Mouse (Mus musculus): ENCODE measurements around the gene Gm10719. TPM values are rescaled to one million over a fixed set of nuclear protein-coding genes. Genes with fewer than 3 reads are reported as not detected.
A peak's percentile ranks its signal among the peaks of the same experiment; 100 is the strongest.
"Not testable (repeated sequence)": the region's sequence is repeated elsewhere in the genome, so short reads cannot be mapped to it uniquely, and the experiment has no call there.

Gene Gm10719
- polyA plus RNA-seq (2014; fragmentation: Nextera tagmentation; extraction: Ambion mirVana): not detected in 2 replicates

GRCm38 (mm10) chr9:3017108-3017507 is at the start of gene Gm10719:
Gm10719 (plus strand) TSS chr9:3017408.
- not testable (repeated sequence) for DNase-seq (ENCODE audit: low spot score); H3K4me2 ChIP-seq (ENCODE audit: low read depth, low read length, severe bottlenecking); H3K36me3 ChIP-seq (ENCODE audit: control insufficient read depth, insufficient read depth, low read length); H3K27me3 ChIP-seq (ENCODE audit: control insufficient read depth, insufficient read depth, low read length); H3K27ac ChIP-seq (ENCODE audit: low read depth, low read length); H3K9me3 ChIP-seq (ENCODE audit: control insufficient read depth, low read length); H3K9ac ChIP-seq (ENCODE audit: low read length); H3K4me1 ChIP-seq (replicated peaks; ENCODE audit: control insufficient read depth, insufficient read depth, low read length); H3K4me3 ChIP-seq (ENCODE audit: low read depth, low read length); ATAC-seq (replicated peaks; ENCODE audit: low FRiP score)
- no CpG with 5 or more reads among the region's 9 CpGs for WGBS

- 66% methylated on average over 12 of the region's 12 CpGs for WGBS
Observed at GRCm38 (mm10) chr9:3000445-3000972, 16.7 kb upstream of the Gm10719 start, which contains the start of gene Gm10722. Gm10722 (plus strand) TSS chr9:3000922.

GRCm38 (mm10) chr9:3001006-3001405 is 16.2 kb upstream of the Gm10719 start:
- not testable (repeated sequence) for H3K27me3 ChIP-seq (ENCODE audit: control insufficient read depth, insufficient read depth, low read length); H3K4me1 ChIP-seq (replicated peaks; ENCODE audit: control insufficient read depth, insufficient read depth, low read length); ATAC-seq (replicated peaks; ENCODE audit: low FRiP score); DNase-seq (ENCODE audit: low spot score); H3K9me3 ChIP-seq (ENCODE audit: control insufficient read depth, low read length); H3K36me3 ChIP-seq (ENCODE audit: control insufficient read depth, insufficient read depth, low read length); H3K4me3 ChIP-seq (ENCODE audit: low read depth, low read length); H3K4me2 ChIP-seq (ENCODE audit: low read depth, low read length, severe bottlenecking); H3K9ac ChIP-seq (ENCODE audit: low read length); H3K27ac ChIP-seq (ENCODE audit: low read depth, low read length)
- 66% methylated on average over 8 of the region's 8 CpGs for WGBS

More at GRCm38 (mm10) chr9:3000445-3000972, 16.7 kb upstream of the Gm10719 start, which contains the start of gene Gm10722:
- peak; percentile 47 for DNase-seq (ENCODE audit: low spot score)
- H3K4me2 ChIP-seq (ENCODE audit: low read depth, low read length, severe bottlenecking); H3K27me3 ChIP-seq (ENCODE audit: control insufficient read depth, insufficient read depth, low read length); ATAC-seq (replicated peaks; ENCODE audit: low FRiP score); H3K4me1 ChIP-seq (replicated peaks; ENCODE audit: control insufficient read depth, insufficient read depth, low read length); H3K27ac ChIP-seq (ENCODE audit: low read depth, low read length); H3K36me3 ChIP-seq (ENCODE audit: control insufficient read depth, insufficient read depth, low read length); H3K4me3 ChIP-seq (ENCODE audit: low read depth, low read length); H3K9ac ChIP-seq (ENCODE audit: low read length); H3K9me3 ChIP-seq (ENCODE audit: control insufficient read depth, low read length): not testable (repeated sequence)

- H3K4me2 ChIP-seq (ENCODE audit: low read depth, low read length, severe bottlenecking); H3K27me3 ChIP-seq (ENCODE audit: control insufficient read depth, insufficient read depth, low read length); H3K27ac ChIP-seq (ENCODE audit: low read depth, low read length); H3K4me1 ChIP-seq (replicated peaks; ENCODE audit: control insufficient read depth, insufficient read depth, low read length); H3K4me3 ChIP-seq (ENCODE audit: low read depth, low read length); H3K9ac ChIP-seq (ENCODE audit: low read length); H3K9me3 ChIP-seq (ENCODE audit: control insufficient read depth, low read length); H3K36me3 ChIP-seq (ENCODE audit: control insufficient read depth, insufficient read depth, low read length): not testable (repeated sequence)
- DNase-seq (ENCODE audit: low spot score) (peak; percentile 38), ATAC-seq (replicated peaks; ENCODE audit: low FRiP score) (peak; percentile 87)
- WGBS: 51% methylated on average over 8 of the region's 11 CpGs
Observed at GRCm38 (mm10) chr9:3001948-3002659, 15.1 kb upstream of the Gm10719 start.

- H3K27me3 ChIP-seq (ENCODE audit: control insufficient read depth, insufficient read depth, low read length); H3K9me3 ChIP-seq (ENCODE audit: control insufficient read depth, low read length); H3K36me3 ChIP-seq (ENCODE audit: control insufficient read depth, insufficient read depth, low read length); H3K4me2 ChIP-seq (ENCODE audit: low read depth, low read length, severe bottlenecking); DNase-seq (ENCODE audit: low spot score); H3K4me3 ChIP-seq (ENCODE audit: low read depth, low read length); H3K4me1 ChIP-seq (replicated peaks; ENCODE audit: control insufficient read depth, insufficient read depth, low read length); H3K9ac ChIP-seq (ENCODE audit: low read length); ATAC-seq (replicated peaks; ENCODE audit: low FRiP score); H3K27ac ChIP-seq (ENCODE audit: low read depth, low read length): not testable (repeated sequence)
- WGBS: 69% methylated on average over 6 of the region's 14 CpGs
Observed at GRCm38 (mm10) chr9:3002794-3003396, 14.3 kb upstream of the Gm10719 start, which contains the start of gene Gm11168. Gm11168 (plus strand) TSS chr9:3003346.

- not testable (repeated sequence) for H3K4me2 ChIP-seq (ENCODE audit: low read depth, low read length, severe bottlenecking); H3K27me3 ChIP-seq (ENCODE audit: control insufficient read depth, insufficient read depth, low read length); H3K9me3 ChIP-seq (ENCODE audit: control insufficient read depth, low read length); H3K9ac ChIP-seq (ENCODE audit: low read length); DNase-seq (ENCODE audit: low spot score); H3K4me3 ChIP-seq (ENCODE audit: low read depth, low read length); H3K27ac ChIP-seq (ENCODE audit: low read depth, low read length); ATAC-seq (replicated peaks; ENCODE audit: low FRiP score); H3K36me3 ChIP-seq (ENCODE audit: control insufficient read depth, insufficient read depth, low read length); H3K4me1 ChIP-seq (replicated peaks; ENCODE audit: control insufficient read depth, insufficient read depth, low read length)
- 90% methylated on average over 1 of the region's 5 CpGs for WGBS
Observed at GRCm38 (mm10) chr9:3006179-3006578, 11.0 kb upstream of the Gm10719 start.

- not testable (repeated sequence) for H3K27me3 ChIP-seq (ENCODE audit: control insufficient read depth, insufficient read depth, low read length)
Observed at GRCm38 (mm10) chr9:3006636-3007035, 10.6 kb upstream of the Gm10719 start.

GRCm38 (mm10) chr9:3007272-3007671 is 9.9 kb upstream of the Gm10719 start:
- not testable (repeated sequence) for H3K27ac ChIP-seq (ENCODE audit: low read depth, low read length); H3K27me3 ChIP-seq (ENCODE audit: control insufficient read depth, insufficient read depth, low read length); H3K4me3 ChIP-seq (ENCODE audit: low read depth, low read length); H3K9ac ChIP-seq (ENCODE audit: low read length); H3K9me3 ChIP-seq (ENCODE audit: control insufficient read depth, low read length); H3K36me3 ChIP-seq (ENCODE audit: control insufficient read depth, insufficient read depth, low read length); DNase-seq (ENCODE audit: low spot score); H3K4me2 ChIP-seq (ENCODE audit: low read depth, low read length, severe bottlenecking); H3K4me1 ChIP-seq (replicated peaks; ENCODE audit: control insufficient read depth, insufficient read depth, low read length)
- WGBS: 73% methylated on average over 6 of the region's 9 CpGs
- ATAC-seq (replicated peaks; ENCODE audit: low FRiP score): peak; percentile 30; the same call in 1 of the 2 replicates

More at GRCm38 (mm10) chr9:3006636-3007035, 10.6 kb upstream of the Gm10719 start:
- H3K9me3 ChIP-seq (ENCODE audit: control insufficient read depth, low read length); H3K27ac ChIP-seq (ENCODE audit: low read depth, low read length); H3K4me1 ChIP-seq (replicated peaks; ENCODE audit: control insufficient read depth, insufficient read depth, low read length); H3K36me3 ChIP-seq (ENCODE audit: control insufficient read depth, insufficient read depth, low read length); H3K4me3 ChIP-seq (ENCODE audit: low read depth, low read length); H3K9ac ChIP-seq (ENCODE audit: low read length); H3K4me2 ChIP-seq (ENCODE audit: low read depth, low read length, severe bottlenecking); DNase-seq (ENCODE audit: low spot score): not testable (repeated sequence)
- peak; percentile 78 for ATAC-seq (replicated peaks; ENCODE audit: low FRiP score)
- WGBS: 70% methylated on average over 7 of the region's 8 CpGs

Measured in forebrain, embryonic 11.5 days (tissue).